Mouse (Mus musculus): Measurements from ENCODE around the gene Ifna4. TPM values are rescaled to one million over a fixed set of nuclear protein-coding genes. Genes with fewer than 3 reads are reported as not detected.

Ifna4 gene
- total RNA-seq (2023): not detected

GRCm38 (mm10) chr4:88841438-88841911, at the start of gene Ifna4:
Ifna4 (plus strand) TSS chr4:88841861.

GRCm38 (mm10) chr4:88793936-88794675, 47.6 kb upstream of the Ifna4 start, which contains the start of gene Gm13275:
Gm13275 (plus strand) TSS chr4:88794487.

GRCm38 (mm10) chr4:88797097-88797496, 44.6 kb upstream of the Ifna4 start, which contains the start of gene Gm13279:
Gm13279 (plus strand) TSS chr4:88797397.

GRCm38 (mm10) chr4:88799365-88799764, 42.3 kb upstream of the Ifna4 start, which contains the start of gene Gm13285:
Gm13285 (plus strand) TSS chr4:88799665.

GRCm38 (mm10) chr4:88802954-88803353, 38.7 kb upstream of the Ifna4 start, which contains the start of gene Gm13287:
Gm13287 (plus strand) TSS chr4:88803254.

GRCm38 (mm10) chr4:88805231-88805630, 36.4 kb upstream of the Ifna4 start, which contains the start of gene Gm13288:
Gm13288 (plus strand) TSS chr4:88805531.

GRCm38 (mm10) chr4:88815928-88816327, 25.7 kb upstream of the Ifna4 start, which contains the start of gene Ifna7:
Ifna7 (plus strand) TSS chr4:88816228.

GRCm38 (mm10) chr4:88819659-88820058, 22.0 kb upstream of the Ifna4 start, which contains the start of gene Ifna11:
Ifna11 (plus strand) TSS chr4:88819959.

GRCm38 (mm10) chr4:88827116-88827515, 14.5 kb upstream of the Ifna4 start, which contains the start of gene Ifna6:
Ifna6 (plus strand) TSS chr4:88827416.

GRCm38 (mm10) chr4:88835225-88835624, 6.4 kb upstream of the Ifna4 start, which contains the start of gene Ifna5:
Ifna5 (plus strand) TSS chr4:88835525.

GRCm38 (mm10) chr4:88849698-88850097, 8.0 kb downstream of the Ifna4 start, which contains the start of gene Ifna1:
Ifna1 (plus strand) TSS chr4:88850087.

GRCm38 (mm10) chr4:88880101-88880500, 38.4 kb downstream of the Ifna4 start, which contains the start of gene Ifne:
Ifne (minus strand) TSS chr4:88880201.

Other genes with a start within 250 kb of the Ifna4 start
- gene Ifna9, start 249.5 kb upstream of the Ifna4 start, total RNA-seq (2023): not detected
- gene Ifna12, start 238.5 kb upstream of the Ifna4 start, total RNA-seq (2023): not detected
- gene C87499, start 207.4 kb upstream of the Ifna4 start, total RNA-seq (2023): not detected
- not detected for gene Ifna13, start 197.4 kb upstream of the Ifna4 start, total RNA-seq (2023)
- gene Ifna16, start 164.9 kb upstream of the Ifna4 start, total RNA-seq (2023): not detected
- gene Ifna2, start 157.9 kb upstream of the Ifna4 start, total RNA-seq (2023): not detected
- not detected for gene Ifnab, start 150.5 kb upstream of the Ifna4 start, total RNA-seq (2023)
- not detected for gene Gm26566, start 120.1 kb upstream of the Ifna4 start, total RNA-seq (2023)
- gene Klhl9, start 119.4 kb upstream of the Ifna4 start, total RNA-seq (2023): 10 to 100 TPM; 18.7 to 20.6 TPM
- gene Gm13271, start 87.0 kb upstream of the Ifna4 start, total RNA-seq (2023): not detected
- gene Gm13283, start 81.7 kb upstream of the Ifna4 start, total RNA-seq (2023): not detected
- gene Gm13290, start 68.0 kb upstream of the Ifna4 start, total RNA-seq (2023): not detected
- gene Gm13289, start 64.9 kb upstream of the Ifna4 start, total RNA-seq (2023): not detected
- gene Gm13272, start 62.0 kb upstream of the Ifna4 start, total RNA-seq (2023): not detected
- gene Ifnz, start 59.7 kb upstream of the Ifna4 start, total RNA-seq (2023): not detected
- gene Gm13276, start 56.2 kb upstream of the Ifna4 start, total RNA-seq (2023): not detected
- not detected for gene Gm13277, start 53.2 kb upstream of the Ifna4 start, total RNA-seq (2023)
- gene Gm13278, start 50.3 kb upstream of the Ifna4 start, total RNA-seq (2023): not detected
- gene Gm13275, start 47.4 kb upstream of the Ifna4 start, total RNA-seq (2023): not detected
- not detected for gene Gm13279, start 44.5 kb upstream of the Ifna4 start, total RNA-seq (2023)
- not detected for gene Gm13285, start 42.2 kb upstream of the Ifna4 start, total RNA-seq (2023)
- gene Gm13287, start 38.6 kb upstream of the Ifna4 start, total RNA-seq (2023): not detected
- not detected for gene Gm13288, start 36.3 kb upstream of the Ifna4 start, total RNA-seq (2023)
- not detected for gene Ifna7, start 25.6 kb upstream of the Ifna4 start, total RNA-seq (2023)
- gene Ifna11, start 21.9 kb upstream of the Ifna4 start, total RNA-seq (2023): not detected
- gene Ifna6, start 14.4 kb upstream of the Ifna4 start, total RNA-seq (2023): not detected
- gene Ifna5, start 6.3 kb upstream of the Ifna4 start, total RNA-seq (2023): not detected
- not detected for gene Ifna1, start 8.2 kb downstream of the Ifna4 start, total RNA-seq (2023)
- not detected for gene Ifne, start 38.3 kb downstream of the Ifna4 start, total RNA-seq (2023)